Mouse (Mus musculus): ENCODE results near the gene Grk2.

DNA sequence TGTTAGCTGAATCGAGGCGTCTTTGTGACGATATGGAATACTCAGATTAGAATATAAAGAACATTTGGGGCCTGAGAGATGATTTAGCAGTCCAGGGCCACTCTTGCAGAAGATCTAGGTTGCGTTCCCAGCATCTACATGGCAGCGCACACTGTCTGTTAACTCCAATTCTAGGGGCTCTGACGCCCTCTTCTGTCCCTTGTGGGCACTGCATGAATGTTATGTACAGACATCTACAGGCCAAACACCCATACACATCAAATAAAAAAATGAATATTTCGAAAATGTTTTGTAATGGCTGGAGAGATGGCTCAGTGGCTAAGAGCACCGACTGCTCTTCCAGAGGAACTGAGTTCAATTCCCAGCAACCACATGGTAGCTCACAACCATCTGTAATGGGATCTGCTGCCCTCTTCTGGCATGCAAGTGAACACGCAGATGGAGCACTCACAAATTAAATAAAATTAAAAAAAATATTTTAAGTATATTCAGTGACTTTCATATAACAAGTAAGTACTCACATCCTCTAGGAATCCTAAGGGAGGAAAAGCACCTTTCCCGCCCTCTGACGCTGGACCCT is 50.3 kb downstream of the Grk2 start:
- TF ChIP-seq CTCF (IDR thresholded peaks at IDR 0.05; ENCODE audit: insufficient read depth, low read depth, low read length) = no peak
- no peak for TF ChIP-seq POLR2A (IDR thresholded peaks at IDR 0.05; ENCODE audit: insufficient read depth, low read depth, low read length)

Measured in olfactory bulb, adult 2 months (tissue).